Mouse (Mus musculus) forebrain, embryonic 10.5 days (tissue): ENCODE results near the gene Ap4s1. TPM values are rescaled to one million over a fixed set of nuclear protein-coding genes. Genes with fewer than 3 reads are reported as not detected.
A peak's percentile ranks its signal among the peaks of the same experiment; 100 is the strongest.
"Not testable (repeated sequence)": the region's sequence is repeated elsewhere in the genome, so short reads cannot be mapped to it uniquely, and the experiment has no call there.

Experiments used
- DNase-seq: peaks from one replicate; pipeline ENCODE4 v3.0.0-alpha.2; 2017; ENCODE audit warnings: low spot score; ENCODE audit errors: extremely low spot score
- H3K27ac ChIP-seq: fragments of 300-500 bp; sonication (generic); 2 replicates; pipeline ENCODE4 v1.5.1; 2016; ENCODE audit warnings: mild to moderate bottlenecking
- H3K27me3 ChIP-seq: fragments of 300-500 bp; sonication (generic); 2 replicates; pipeline ENCODE4 v1.6.1; 2016; ENCODE audit warnings: mild to moderate bottlenecking; ENCODE audit not compliant: poor library complexity, severe bottlenecking
- H3K36me3 ChIP-seq: fragments of 300-500 bp; sonication (generic); replicated peaks from 2 replicates; pipeline ENCODE4 v1.6.1; 2016; ENCODE audit warnings: mild to moderate bottlenecking, moderate library complexity
- H3K4me1 ChIP-seq: fragments of 300-500 bp; sonication (generic); 2 replicates; pipeline ENCODE4 v1.6.1; 2016
- H3K4me3 ChIP-seq: fragments of 300-500 bp; sonication (generic); 2 replicates; pipeline ENCODE4 v1.5.1; 2016; ENCODE audit warnings: mild to moderate bottlenecking, moderate library complexity
- H3K9me3 ChIP-seq: fragments of 300-500 bp; sonication (generic); 2 replicates; pipeline ENCODE4 v1.6.1; 2016; ENCODE audit warnings: mild to moderate bottlenecking, moderate library complexity
- WGBS: fragments of 180-500 bp; shearing (Covaris S2); methylation state at CpG from one replicate; pipeline ENCODE4 v1.1.7; 2016; 5-methylcytosine and 5-hydroxymethylcytosine counted together
- polyA plus RNA-seq: library from polyadenylated mRNA; unstranded; fragments of >200 nt; fragmentation: Nextera tagmentation; extraction: Ambion mirVana; gene quantifications from 2 replicates; pipeline ENCODE4 v1.2.1, GENCODE M21; 2016

The Ap4s1 gene
- polyA plus RNA-seq, 1 experiment from 2014 or later = 40.3 TPM

DNA sequence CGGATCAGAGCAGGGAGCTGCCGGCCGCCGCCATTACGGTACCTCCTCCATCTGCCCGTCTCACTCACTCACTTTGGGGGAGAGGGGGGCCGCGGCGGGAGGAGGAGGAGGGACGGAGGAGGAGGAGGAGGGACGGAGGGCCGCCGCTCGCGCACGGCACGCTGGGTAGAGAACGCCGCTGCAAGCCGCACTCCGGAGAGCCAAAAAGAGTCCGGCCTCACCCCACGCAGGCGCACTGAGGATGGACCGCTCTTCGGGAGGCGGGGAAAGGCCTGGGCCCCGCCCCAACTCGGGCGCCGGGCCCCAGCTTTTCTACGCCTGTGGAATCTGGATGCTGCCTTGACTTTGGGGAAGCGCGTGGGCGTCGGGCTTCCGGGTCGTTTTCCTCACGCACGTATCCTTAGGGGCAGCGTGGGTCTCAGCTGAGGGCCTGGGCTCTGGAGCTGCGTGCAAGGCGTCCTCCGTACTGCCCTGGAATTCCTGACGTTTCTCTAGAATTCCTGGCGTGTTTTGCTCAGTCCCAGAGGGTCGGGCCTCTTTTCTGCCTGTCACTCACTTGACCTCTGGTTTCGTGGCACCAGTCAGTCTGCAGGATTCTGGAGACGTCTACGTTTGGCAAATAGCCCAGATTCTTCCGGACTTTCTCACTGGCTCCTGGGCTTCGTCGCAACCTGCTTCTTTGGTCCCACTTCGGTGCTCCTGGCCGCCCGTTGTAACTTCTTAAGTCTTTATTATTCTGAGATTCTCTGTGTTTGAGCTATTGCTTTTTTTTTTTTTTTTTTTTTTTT lies 1.2 kb downstream of the Ap4s1 start, which contains the start of gene Strn3:
Gene Strn3, minus strand, starts transcription at position 53 of the 788 bp plus-strand sequence.
- DNase-seq = peak; percentile 97
- Histone ChIP-seq H3K36me3 (0 out of 2 replicates have a peak, but pooled peaks cover 5% of the 10 kb centered on the region), H3K27ac (peak within 1 kb of the TSS; percentile 100), H3K9me3 (no peaks in the 10 kb centered on the region), H3K27me3 (no peaks in the 10 kb centered on the region), H3K4me3 (peak within 1 kb of the TSS; percentile 97), H3K4me1 (peaks cover 32% of the 10 kb centered on the region)
- WGBS = under 1% methylated on average over 43 of the region's 56 CpGs

DNA sequence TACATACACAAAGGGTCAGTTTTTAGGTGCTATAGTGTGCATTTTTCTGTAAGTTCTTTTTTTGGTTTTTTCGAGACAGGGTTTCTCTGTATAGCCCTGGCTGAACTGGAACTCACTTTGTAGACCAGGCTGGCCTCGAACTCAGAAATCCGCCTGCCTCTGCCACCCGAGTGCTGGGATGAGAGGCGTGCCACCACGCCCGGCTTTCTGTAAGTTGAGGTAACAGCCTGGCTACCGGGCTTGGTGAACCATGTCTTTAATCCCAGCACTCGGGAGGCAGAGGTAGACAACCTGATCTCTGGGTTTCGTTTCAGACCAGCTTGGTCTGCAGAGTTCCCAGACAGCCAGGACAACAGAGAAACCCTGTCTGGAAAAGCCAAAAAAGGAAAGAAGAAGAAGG lies 2.0 kb downstream of the Ap4s1 start:
- not testable (repeated sequence) for H3K36me3 ChIP-seq, H3K9me3 ChIP-seq, DNase-seq, H3K27me3 ChIP-seq
- 85% methylated on average over 10 of the region's 10 CpGs for WGBS
- H3K4me3 ChIP-seq = peak overlapping the region; percentile 97; the same call in 1 of the 2 replicates
- H3K27ac ChIP-seq = peak overlapping the region; percentile 100; the same call in 1 of the 2 replicates
- H3K4me1 ChIP-seq = peaks cover 32% of the 10 kb centered on the region

DNA sequence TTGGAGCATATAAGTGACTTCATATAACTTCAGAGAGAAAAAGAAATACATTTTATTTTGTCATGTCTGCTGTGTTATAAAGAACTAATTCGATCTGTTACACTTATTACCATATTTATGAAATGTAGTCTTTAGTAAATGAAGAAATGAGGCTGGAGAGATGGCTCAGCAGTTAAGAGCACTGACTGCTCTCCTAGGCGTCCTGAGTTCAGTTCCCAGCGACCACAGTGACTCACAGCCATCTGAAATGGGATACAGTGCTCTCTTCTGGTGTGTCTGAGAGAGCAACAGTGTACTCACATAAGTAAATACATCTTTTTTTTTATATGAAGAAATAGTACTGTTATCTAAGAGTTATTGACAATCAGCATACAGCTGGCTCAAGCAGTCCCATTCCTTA lies 2.6 kb downstream of the Ap4s1 start:
- Histone ChIP-seq H3K27ac (no peak overlapping the region), H3K4me1 (peaks cover 30% of the 10 kb centered on the region), H3K27me3 (no peaks in the 10 kb centered on the region), H3K9me3 (no peaks in the 10 kb centered on the region), H3K4me3 (no peak overlapping the region), H3K36me3 (0 out of 2 replicates have a peak, but pooled peaks cover 2% of the 10 kb centered on the region)
- 81% methylated on average over 3 of the region's 3 CpGs for WGBS
- DNase-seq = no peak

DNA sequence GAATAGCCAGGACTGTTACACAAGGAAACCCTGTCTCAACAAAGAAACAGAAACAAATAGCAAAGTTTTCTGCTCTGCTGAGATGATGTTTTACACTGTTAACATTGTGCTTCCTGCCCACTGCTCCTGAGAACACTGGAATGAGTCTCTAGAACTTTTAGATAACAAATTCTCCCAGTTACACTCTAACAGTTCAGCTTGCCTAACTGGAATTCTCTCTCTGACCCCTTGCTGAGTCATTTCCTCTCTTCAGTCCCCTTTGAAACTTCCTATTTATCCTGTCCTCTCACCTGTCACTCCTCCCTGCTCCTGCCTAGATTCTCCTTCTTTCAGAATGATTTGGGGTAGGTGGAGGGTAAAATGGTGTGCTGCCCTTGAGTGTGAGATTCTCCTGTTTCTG lies 3.3 kb downstream of the Ap4s1 start:
- H3K27ac ChIP-seq = no peak overlapping the region
- H3K9me3 ChIP-seq = no peaks in the 10 kb centered on the region
- no peak for DNase-seq

DNA sequence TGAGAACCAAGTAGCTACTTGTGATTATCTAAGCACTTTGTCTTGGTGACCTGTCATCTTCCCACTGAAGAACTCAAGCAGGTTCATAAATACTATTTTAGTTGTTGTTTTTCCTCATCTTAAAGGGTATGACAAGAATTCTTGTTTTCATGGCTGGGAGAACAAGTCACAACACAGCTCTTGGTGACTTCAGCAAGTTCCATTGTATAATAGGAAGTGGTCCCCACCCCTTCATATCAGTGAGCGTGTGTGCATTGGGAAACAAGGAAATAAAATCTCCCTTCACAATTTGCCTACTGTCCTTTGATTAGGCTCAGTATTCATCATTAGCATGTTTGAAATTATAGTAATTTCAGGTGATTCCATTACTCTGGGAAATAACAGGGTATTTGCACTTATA lies 4.1 kb downstream of the Ap4s1 start:
- H3K4me3 ChIP-seq = no peak overlapping the region
- 85% methylated on average over 1 of the region's 1 CpGs for WGBS
- no peak overlapping the region for H3K27ac ChIP-seq
- no peaks in the 10 kb centered on the region for H3K27me3 ChIP-seq
- no peaks in the 10 kb centered on the region for H3K36me3 ChIP-seq
- no peaks in the 10 kb centered on the region for H3K9me3 ChIP-seq
- H3K4me1 ChIP-seq = peaks cover 21% of the 10 kb centered on the region
- DNase-seq = no peak

More for the DNA sequence above, 3.3 kb downstream of the Ap4s1 start:
- Histone ChIP-seq H3K4me1 (peaks cover 26% of the 10 kb centered on the region), H3K4me3 (no peak overlapping the region), H3K27me3 (no peaks in the 10 kb centered on the region), H3K36me3 (no peaks in the 10 kb centered on the region)

DNA sequence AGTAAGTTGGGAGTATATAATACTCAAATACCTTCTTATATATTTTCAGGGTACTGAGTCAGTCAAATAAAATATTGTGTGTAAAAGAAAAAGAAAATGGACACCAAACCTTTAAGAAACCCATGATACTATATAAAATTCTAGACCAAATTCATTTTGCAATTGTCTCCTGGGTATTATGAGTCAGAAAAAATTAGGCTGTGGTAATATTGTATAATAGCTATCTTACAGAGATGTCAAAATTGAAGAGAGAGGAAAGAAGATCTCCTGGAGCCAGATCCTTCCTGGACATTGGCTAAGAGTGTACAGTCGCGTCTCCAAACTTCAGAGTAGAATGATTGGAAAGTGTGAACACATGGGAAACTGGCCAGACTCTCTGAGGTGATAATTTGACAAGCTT lies 5.3 kb downstream of the Ap4s1 start:
- no peak for DNase-seq
- no peaks in the 10 kb centered on the region; the same call in 1 of the 2 replicates for H3K36me3 ChIP-seq
- H3K27ac ChIP-seq = no peak overlapping the region
- H3K27me3 ChIP-seq = no peaks in the 10 kb centered on the region
- no peak overlapping the region for H3K4me3 ChIP-seq
- H3K9me3 ChIP-seq = no peaks in the 10 kb centered on the region
- H3K4me1 ChIP-seq = peaks cover 17% of the 10 kb centered on the region
- 94% methylated on average over 2 of the region's 2 CpGs for WGBS

DNA sequence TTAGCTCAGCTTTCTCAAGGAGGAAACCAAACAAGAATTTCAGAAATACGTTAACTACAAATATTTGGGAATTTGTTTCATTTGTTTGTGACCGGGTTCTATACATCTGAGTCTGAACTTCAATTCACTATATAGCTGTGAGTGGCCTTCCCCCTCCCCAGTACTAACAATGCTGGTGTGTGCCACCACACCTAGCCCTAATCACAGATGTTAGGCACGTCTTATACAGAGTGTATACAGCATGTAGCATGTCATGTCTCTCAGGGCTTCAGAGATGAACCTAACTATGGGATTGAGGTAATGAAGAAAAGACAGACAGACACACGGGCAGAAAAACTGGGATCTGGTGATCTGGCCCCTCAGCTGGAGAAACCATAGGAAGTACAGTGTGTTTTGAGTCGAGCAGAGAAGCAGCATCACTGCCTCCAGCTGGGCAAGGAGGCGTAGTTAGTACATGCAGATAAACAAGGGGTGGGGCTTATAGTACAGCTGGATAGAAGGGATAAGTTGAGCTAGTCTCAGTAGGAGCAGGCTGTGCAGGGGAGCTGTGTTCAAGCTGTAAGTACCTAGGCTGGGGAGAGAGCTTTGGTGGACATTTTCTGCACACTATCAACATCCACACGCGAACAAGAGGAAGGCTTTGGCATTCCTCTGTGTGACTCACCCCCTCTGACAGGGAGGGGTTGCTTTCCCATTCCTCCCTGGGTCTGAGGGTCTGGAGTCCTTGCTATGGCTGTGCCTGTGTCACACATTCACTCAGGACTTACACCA lies 9.0 kb downstream of the Ap4s1 start:
- Histone ChIP-seq H3K27ac (no peak overlapping the region), H3K4me1 (peaks cover 19% of the 10 kb centered on the region), H3K36me3 (peaks cover 7% of the 10 kb centered on the region), H3K27me3 (no peaks in the 10 kb centered on the region), H3K9me3 (peaks cover 8% of the 10 kb centered on the region; the same call in 1 of the 2 replicates), H3K4me3 (no peak overlapping the region)
- whole genome bisulfite sequencing = 63% methylated on average over 8 of the region's 8 CpGs
- no peak for DNase-seq

DNA sequence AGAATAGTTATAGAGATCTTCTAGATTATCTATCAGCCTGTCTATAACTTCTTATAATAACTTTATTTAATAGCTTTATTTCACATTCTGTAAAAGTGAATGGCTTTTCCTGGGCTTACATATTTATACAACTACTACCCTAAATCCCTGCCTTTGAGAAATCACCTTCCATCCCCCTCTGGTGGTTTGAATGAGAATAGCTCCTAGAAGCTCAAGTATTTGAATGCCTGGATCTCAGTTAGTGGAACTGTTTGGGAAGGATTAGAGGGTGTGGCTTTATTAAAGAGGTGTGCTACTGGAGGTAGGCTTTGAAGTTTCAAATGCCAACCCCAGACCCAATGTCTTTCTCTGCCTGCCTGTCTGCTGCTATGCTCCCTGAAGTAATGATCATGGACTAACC lies 10.9 kb downstream of the Ap4s1 start:
- DNase-seq = no peak
- Histone ChIP-seq H3K9me3 (peaks cover 8% of the 10 kb centered on the region; the same call in 1 of the 2 replicates), H3K4me3 (no peak overlapping the region)

DNA sequence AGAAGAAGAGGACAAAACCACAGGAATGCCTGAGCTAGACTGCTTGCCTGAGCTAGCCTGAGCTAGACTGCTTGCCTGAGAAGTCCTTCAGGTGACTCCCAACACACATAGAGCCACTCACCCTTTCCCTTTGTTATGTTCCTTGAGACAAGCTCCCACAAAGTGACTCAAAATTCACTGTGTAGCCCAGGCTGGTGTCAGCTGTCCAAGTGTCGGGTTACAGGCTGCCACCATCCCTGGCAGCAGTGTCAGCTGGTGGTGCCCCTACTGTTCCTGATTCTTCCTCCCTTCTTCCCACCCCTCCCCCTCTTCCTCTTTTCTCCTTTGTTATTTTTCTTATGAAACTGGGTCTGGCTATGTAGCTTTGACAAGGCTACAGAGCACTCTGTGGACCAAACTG lies 13.0 kb downstream of the Ap4s1 start:
- H3K4me3 ChIP-seq = no peak overlapping the region
- H3K4me1 ChIP-seq = peaks cover 20% of the 10 kb centered on the region
- H3K27me3 ChIP-seq = no peaks in the 10 kb centered on the region
- WGBS = 26% methylated on average over 1 of the region's 1 CpGs
- DNase-seq = no peak
- peak overlapping the region; percentile 62 for H3K27ac ChIP-seq
- H3K9me3 ChIP-seq = peaks cover 8% of the 10 kb centered on the region; the same call in 1 of the 2 replicates
- H3K36me3 ChIP-seq = peaks cover 7% of the 10 kb centered on the region

More for the DNA sequence above, 10.9 kb downstream of the Ap4s1 start:
- Histone ChIP-seq H3K27ac (no peak overlapping the region), H3K4me1 (peaks cover 19% of the 10 kb centered on the region), H3K36me3 (peaks cover 7% of the 10 kb centered on the region), H3K27me3 (no peaks in the 10 kb centered on the region)

DNA sequence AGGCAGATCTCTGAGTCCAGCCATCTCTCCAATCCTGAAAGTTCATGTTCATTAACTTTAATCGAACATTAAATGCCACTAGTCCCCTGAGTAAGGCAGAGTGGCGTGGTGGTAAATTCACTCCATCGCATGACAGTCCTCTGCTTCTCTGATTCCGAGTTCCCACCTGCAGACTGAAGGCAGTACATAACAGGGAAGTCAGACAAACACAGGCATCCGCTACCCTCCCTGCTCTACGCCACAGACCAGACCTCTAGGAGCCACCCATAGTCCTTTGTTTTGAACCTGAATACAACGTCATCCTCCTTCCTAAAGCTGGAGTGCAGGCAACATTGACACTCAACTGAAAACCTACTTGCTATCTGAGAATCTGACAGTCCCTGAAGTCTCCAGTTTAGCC lies 13.7 kb downstream of the Ap4s1 start:
- H3K4me3 ChIP-seq = no peak overlapping the region
- H3K36me3 ChIP-seq = peaks cover 7% of the 10 kb centered on the region
- peaks cover 8% of the 10 kb centered on the region; the same call in 1 of the 2 replicates for H3K9me3 ChIP-seq
- peak overlapping the region; percentile 51; the same call in 1 of the 2 replicates for H3K27ac ChIP-seq
- no peak for DNase-seq
- H3K27me3 ChIP-seq = no peaks in the 10 kb centered on the region
- peaks cover 24% of the 10 kb centered on the region for H3K4me1 ChIP-seq
- WGBS = 74% methylated on average over 7 of the region's 7 CpGs

DNA sequence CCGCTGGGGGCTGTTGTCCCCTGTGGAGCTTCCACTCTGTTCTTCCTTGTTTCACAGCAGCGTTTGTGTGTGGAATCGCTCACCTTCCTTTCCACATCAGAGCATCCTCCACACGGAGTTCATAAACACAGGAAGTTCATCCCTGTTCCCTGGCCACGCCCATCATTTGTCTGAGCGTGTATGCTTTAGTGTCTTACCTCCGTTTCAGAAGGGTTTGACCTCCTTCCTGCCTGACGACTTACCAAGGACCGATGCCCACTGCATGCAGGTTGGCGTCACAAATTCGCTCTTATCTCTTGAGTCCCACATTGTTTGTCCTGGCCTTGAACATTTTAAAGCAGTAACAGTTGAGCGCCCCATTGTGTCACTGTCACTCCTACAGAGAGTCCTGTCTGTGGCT lies 14.9 kb downstream of the Ap4s1 start:
- Histone ChIP-seq H3K27me3 (no peaks in the 10 kb centered on the region), H3K36me3 (peaks cover 7% of the 10 kb centered on the region), H3K4me3 (no peak overlapping the region), H3K4me1 (peaks cover 19% of the 10 kb centered on the region), H3K27ac (no peak overlapping the region), H3K9me3 (peaks cover 8% of the 10 kb centered on the region; the same call in 1 of the 2 replicates)
- 88% methylated on average over 12 of the region's 12 CpGs for WGBS
- DNase-seq = no peak

DNA sequence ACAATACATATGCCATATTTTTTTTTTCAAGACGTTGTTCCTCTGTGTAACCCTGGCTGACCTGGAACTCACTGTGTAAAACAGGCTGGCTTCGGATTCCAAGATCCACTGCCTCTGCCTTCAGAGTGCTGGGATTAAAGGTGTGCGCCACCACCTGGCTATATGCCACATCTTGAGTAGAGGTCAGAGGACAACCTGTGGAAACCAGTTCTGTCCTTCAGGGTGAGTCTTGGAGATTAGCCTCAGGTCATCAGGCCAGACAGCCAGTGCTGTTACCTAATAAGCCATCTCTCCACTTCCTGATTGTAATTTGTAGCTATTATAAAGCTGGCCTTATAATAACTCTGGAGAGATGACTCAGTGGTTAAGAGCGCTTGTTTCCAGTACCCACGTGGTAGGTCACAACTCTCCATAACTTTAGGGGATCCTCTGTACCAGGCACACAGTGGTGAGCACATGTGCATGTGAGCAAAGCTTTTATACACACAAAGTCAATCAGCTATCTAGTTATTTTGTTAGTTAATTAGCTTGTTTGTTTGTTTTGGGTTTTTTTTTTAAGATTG lies 15.9 kb downstream of the Ap4s1 start:
- peaks cover 3% of the 10 kb centered on the region; the same call in 1 of the 2 replicates for H3K9me3 ChIP-seq
- WGBS = 85% methylated on average over 5 of the region's 5 CpGs
- peaks cover 19% of the 10 kb centered on the region for H3K4me1 ChIP-seq
- peaks cover 2% of the 10 kb centered on the region; the same call in 1 of the 2 replicates for H3K36me3 ChIP-seq
- H3K4me3 ChIP-seq = no peak overlapping the region
- no peak for DNase-seq
- no peak overlapping the region for H3K27ac ChIP-seq
- no peaks in the 10 kb centered on the region for H3K27me3 ChIP-seq
